Mouse (Mus musculus) CH12.LX (cell line): ENCODE results near the gene Rps19bp1.

Source experiments
- BHLHE40 ChIP-seq: IDR thresholded peaks from 2 replicates; pipeline ENCODE4 v1.6.1; 2011; ENCODE audit warnings: mild to moderate bottlenecking, low read depth, low read length, improper control_type of control experiment
- CHD1 ChIP-seq: IDR thresholded peaks from 2 replicates; pipeline ENCODE4 v1.6.1; 2012; ENCODE audit warnings: low read depth, low read length, improper control_type of control experiment, inconsistent platforms
- CTCF ChIP-seq, 2 experiments: IDR thresholded peaks in 1 of 2; conservative IDR thresholded peaks in 1 of 2; 2 replicates each; pipeline ENCODE4 v1.5.1; 2011 to 2012; ENCODE audit warnings: low read depth in 2 of 2, low read length in 2 of 2, improper control_type of control experiment in 1 of 2, inconsistent platforms in 1 of 2, mild to moderate bottlenecking in 1 of 2, moderate library complexity in 1 of 2
- MEF2A ChIP-seq: IDR thresholded peaks from 2 replicates; pipeline ENCODE4 v1.6.1; 2014; ENCODE audit warnings: low read depth, mild to moderate bottlenecking, inconsistent platforms, low read length, improper control_type of control experiment, borderline replicate concordance
- MXI1 ChIP-seq: IDR thresholded peaks from 2 replicates; pipeline ENCODE4 v1.6.1; 2011; ENCODE audit warnings: mild to moderate bottlenecking, low read depth, low read length, improper control_type of control experiment
- RAD21 ChIP-seq: IDR thresholded peaks from 2 replicates; pipeline ENCODE4 v1.6.1; 2011; ENCODE audit warnings: low read depth, mild to moderate bottlenecking, low read length, improper control_type of control experiment, moderate library complexity

DNA sequence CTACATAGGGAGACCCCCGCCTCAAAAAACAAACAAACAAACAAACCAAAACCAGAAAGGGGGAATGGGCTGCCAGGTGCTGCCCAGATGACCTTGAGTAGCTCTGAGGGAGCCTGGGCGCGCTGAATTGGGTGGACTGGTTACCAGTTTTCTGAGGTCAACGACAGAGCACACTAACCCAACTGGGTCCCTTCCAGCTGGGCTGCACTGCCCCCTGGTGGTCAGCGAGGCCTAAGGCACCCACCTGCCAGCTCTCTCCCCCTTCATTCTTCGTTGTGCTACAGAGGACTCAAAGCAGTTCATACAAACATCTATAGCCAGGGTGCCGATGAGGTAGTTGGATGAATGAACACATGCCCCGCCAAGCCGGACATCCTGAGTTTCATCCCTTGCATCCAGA lies 38.9 kb downstream of the Rps19bp1 start:
- TF ChIP-seq CTCF (conservative IDR thresholded peaks at IDR 0.05 in 1 of 2, IDR thresholded peaks at IDR 0.05 in 1 of 2; ENCODE audit: low read depth in 2 of 2, low read length in 2 of 2) = peak; percentile 85 to 96
- TF ChIP-seq MEF2A = no peak
- TF ChIP-seq RAD21 = peak; percentile 92
- TF ChIP-seq BHLHE40 = no peak
- no peak for TF ChIP-seq CHD1
- no peak for TF ChIP-seq MXI1
